Mouse (Mus musculus): ENCODE data around the gene Olfr559. TPM values are rescaled to one million over a fixed set of nuclear protein-coding genes. Genes with fewer than 3 reads are reported as not detected.

The Olfr559 gene
- polyA plus RNA-seq, 1 experiment from 2014 or later, result not detected

DNA sequence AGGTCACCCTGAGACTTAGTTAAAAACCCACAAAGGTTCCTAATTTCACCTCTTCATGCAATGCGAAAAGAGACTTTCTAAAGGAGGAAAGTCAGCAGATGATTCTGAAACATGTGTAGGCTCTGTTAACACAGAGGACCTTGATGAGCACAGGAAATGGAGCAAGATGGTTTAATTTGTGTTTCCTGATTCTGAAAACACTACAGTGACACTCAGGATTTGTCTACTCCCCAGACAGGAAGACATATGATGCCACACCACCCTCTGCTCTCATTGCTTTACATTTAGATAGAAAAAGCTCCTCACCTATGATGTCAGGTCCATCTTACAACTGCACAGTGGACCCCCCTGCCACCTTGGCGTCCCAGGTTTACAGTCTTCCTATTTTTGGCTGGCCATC lies 51.1 kb downstream of the Olfr559 start:
- H3K4me3 ChIP-seq, result no peak overlapping the region
- H3K27me3 ChIP-seq, result no peaks in the 10 kb centered on the region
- H3K4me2 ChIP-seq (replicated peaks), result no peak overlapping the region
- H3K27ac ChIP-seq, result no peak overlapping the region
- peaks cover 17% of the 10 kb centered on the region for H3K36me3 ChIP-seq
- H3K9me3 ChIP-seq, result no peaks in the 10 kb centered on the region
- 79% methylated on average over 2 of the region's 2 CpGs for WGBS
- no peaks in the 10 kb centered on the region for H3K4me1 ChIP-seq
- H3K9ac ChIP-seq, result no peak overlapping the region
- no peak for ATAC-seq (ENCODE audit: low FRiP score, low read depth)

Other genes with a start within 250 kb of the Olfr559 start
- gene Olfr543, start 245.8 kb downstream of the Olfr559 start, polyA plus RNA-seq (2015; fragmentation: Nextera tagmentation; extraction: Ambion mirVana), result 0.45 TPM in 1 of 2 replicates, not detected in the other
- gene Olfr544, start 239.2 kb downstream of the Olfr559 start, polyA plus RNA-seq (2015; fragmentation: Nextera tagmentation; extraction: Ambion mirVana), result 0.11 and 0.13 TPM in 2 replicates
- not detected in 2 replicates for gene Olfr545, start 227.9 kb downstream of the Olfr559 start, polyA plus RNA-seq (2015; fragmentation: Nextera tagmentation; extraction: Ambion mirVana)
- gene Olfr547, start 192.7 kb downstream of the Olfr559 start, polyA plus RNA-seq (2015; fragmentation: Nextera tagmentation; extraction: Ambion mirVana), result not detected in 2 replicates
- gene Olfr548-ps1, start 186.6 kb downstream of the Olfr559 start, polyA plus RNA-seq (2015; fragmentation: Nextera tagmentation; extraction: Ambion mirVana), result not detected in 2 replicates
- not detected in 2 replicates for gene Olfr549, start 177.6 kb downstream of the Olfr559 start, polyA plus RNA-seq (2015; fragmentation: Nextera tagmentation; extraction: Ambion mirVana)
- 0.23 and 0.52 TPM in 2 replicates for gene Trim21, start 162.0 kb downstream of the Olfr559 start, polyA plus RNA-seq (2015; fragmentation: Nextera tagmentation; extraction: Ambion mirVana)
- not detected in 2 replicates for gene Olfr550, start 156.0 kb downstream of the Olfr559 start, polyA plus RNA-seq (2015; fragmentation: Nextera tagmentation; extraction: Ambion mirVana)
- not detected in 2 replicates for gene Olfr551, start 135.6 kb downstream of the Olfr559 start, polyA plus RNA-seq (2015; fragmentation: Nextera tagmentation; extraction: Ambion mirVana)
- gene Olfr552, start 129.7 kb downstream of the Olfr559 start, polyA plus RNA-seq (2015; fragmentation: Nextera tagmentation; extraction: Ambion mirVana), result not detected in 2 replicates
- gene Olfr553, start 109.3 kb downstream of the Olfr559 start, polyA plus RNA-seq (2015; fragmentation: Nextera tagmentation; extraction: Ambion mirVana), result not detected in 2 replicates
- gene Olfr554, start 89.1 kb downstream of the Olfr559 start, polyA plus RNA-seq (2015; fragmentation: Nextera tagmentation; extraction: Ambion mirVana), result not detected in 2 replicates
- gene Olfr555, start 68.7 kb downstream of the Olfr559 start, polyA plus RNA-seq (2015; fragmentation: Nextera tagmentation; extraction: Ambion mirVana), result not detected in 2 replicates
- not detected in 2 replicates for gene Olfr556, start 62.6 kb downstream of the Olfr559 start, polyA plus RNA-seq (2015; fragmentation: Nextera tagmentation; extraction: Ambion mirVana)
- gene Trim68, start 40.2 kb downstream of the Olfr559 start, polyA plus RNA-seq (2015; fragmentation: Nextera tagmentation; extraction: Ambion mirVana), result 17.0 and 19.9 TPM in 2 replicates
- gene Olfr557, start 31.6 kb downstream of the Olfr559 start, polyA plus RNA-seq (2015; fragmentation: Nextera tagmentation; extraction: Ambion mirVana), result not detected in 2 replicates
- 0.10 and 0.17 TPM in 2 replicates for gene Olfr558, start 25.3 kb downstream of the Olfr559 start, polyA plus RNA-seq (2015; fragmentation: Nextera tagmentation; extraction: Ambion mirVana)
- not detected in 2 replicates for gene Olfr33, start 8.4 kb downstream of the Olfr559 start, polyA plus RNA-seq (2015; fragmentation: Nextera tagmentation; extraction: Ambion mirVana)
- gene Olfr560, start 31.9 kb upstream of the Olfr559 start, polyA plus RNA-seq (2015; fragmentation: Nextera tagmentation; extraction: Ambion mirVana), result not detected in 2 replicates
- not detected in 2 replicates for gene Olfr78, start 32.0 kb upstream of the Olfr559 start, polyA plus RNA-seq (2015; fragmentation: Nextera tagmentation; extraction: Ambion mirVana)
- gene Olfr561, start 43.7 kb upstream of the Olfr559 start, polyA plus RNA-seq (2015; fragmentation: Nextera tagmentation; extraction: Ambion mirVana), result not detected in 2 replicates
- not detected in 2 replicates for gene Olfr564, start 76.0 kb upstream of the Olfr559 start, polyA plus RNA-seq (2015; fragmentation: Nextera tagmentation; extraction: Ambion mirVana)
- gene Olfr566, start 131.3 kb upstream of the Olfr559 start, polyA plus RNA-seq (2015; fragmentation: Nextera tagmentation; extraction: Ambion mirVana), result not detected in 2 replicates
- not detected in 2 replicates for gene Olfr568, start 149.6 kb upstream of the Olfr559 start, polyA plus RNA-seq (2015; fragmentation: Nextera tagmentation; extraction: Ambion mirVana)
- gene Olfr569, start 163.4 kb upstream of the Olfr559 start, polyA plus RNA-seq (2015; fragmentation: Nextera tagmentation; extraction: Ambion mirVana), result not detected in 2 replicates
- not detected in 2 replicates for gene Olfr570, start 167.1 kb upstream of the Olfr559 start, polyA plus RNA-seq (2015; fragmentation: Nextera tagmentation; extraction: Ambion mirVana)
- gene Olfr571, start 190.0 kb upstream of the Olfr559 start, polyA plus RNA-seq (2015; fragmentation: Nextera tagmentation; extraction: Ambion mirVana), result not detected in 2 replicates
- gene Olfr572, start 196.9 kb upstream of the Olfr559 start, polyA plus RNA-seq (2015; fragmentation: Nextera tagmentation; extraction: Ambion mirVana), result not detected in 2 replicates
- gene Olfr573-ps1, start 215.1 kb upstream of the Olfr559 start, polyA plus RNA-seq (2015; fragmentation: Nextera tagmentation; extraction: Ambion mirVana), result not detected in 2 replicates
- not detected in 2 replicates for gene Olfr574, start 221.0 kb upstream of the Olfr559 start, polyA plus RNA-seq (2015; fragmentation: Nextera tagmentation; extraction: Ambion mirVana)
- gene Olfr575, start 231.3 kb upstream of the Olfr559 start, polyA plus RNA-seq (2015; fragmentation: Nextera tagmentation; extraction: Ambion mirVana), result not detected in 2 replicates
- gene Olfr576, start 235.2 kb upstream of the Olfr559 start, polyA plus RNA-seq (2015; fragmentation: Nextera tagmentation; extraction: Ambion mirVana), result not detected in 2 replicates
- gene Olfr577, start 248.5 kb upstream of the Olfr559 start, polyA plus RNA-seq (2015; fragmentation: Nextera tagmentation; extraction: Ambion mirVana), result not detected in 2 replicates

Data from limb, embryonic 13.5 days (tissue).